Mouse (Mus musculus): ENCODE measurements around the gene Dbndd2.

Gene Dbndd2

GRCm38 (mm10) chr2:164505619-164506347 lies 19.9 kb downstream of the Dbndd2 start:
- no peak for DNase-seq

GRCm38 (mm10) chr2:164507811-164508210 lies 21.9 kb downstream of the Dbndd2 start:
- DNase-seq, result no peak

GRCm38 (mm10) chr2:164510621-164511190 lies 24.8 kb downstream of the Dbndd2 start:
- DNase-seq, result peak; percentile 42 to 54

DNA sequence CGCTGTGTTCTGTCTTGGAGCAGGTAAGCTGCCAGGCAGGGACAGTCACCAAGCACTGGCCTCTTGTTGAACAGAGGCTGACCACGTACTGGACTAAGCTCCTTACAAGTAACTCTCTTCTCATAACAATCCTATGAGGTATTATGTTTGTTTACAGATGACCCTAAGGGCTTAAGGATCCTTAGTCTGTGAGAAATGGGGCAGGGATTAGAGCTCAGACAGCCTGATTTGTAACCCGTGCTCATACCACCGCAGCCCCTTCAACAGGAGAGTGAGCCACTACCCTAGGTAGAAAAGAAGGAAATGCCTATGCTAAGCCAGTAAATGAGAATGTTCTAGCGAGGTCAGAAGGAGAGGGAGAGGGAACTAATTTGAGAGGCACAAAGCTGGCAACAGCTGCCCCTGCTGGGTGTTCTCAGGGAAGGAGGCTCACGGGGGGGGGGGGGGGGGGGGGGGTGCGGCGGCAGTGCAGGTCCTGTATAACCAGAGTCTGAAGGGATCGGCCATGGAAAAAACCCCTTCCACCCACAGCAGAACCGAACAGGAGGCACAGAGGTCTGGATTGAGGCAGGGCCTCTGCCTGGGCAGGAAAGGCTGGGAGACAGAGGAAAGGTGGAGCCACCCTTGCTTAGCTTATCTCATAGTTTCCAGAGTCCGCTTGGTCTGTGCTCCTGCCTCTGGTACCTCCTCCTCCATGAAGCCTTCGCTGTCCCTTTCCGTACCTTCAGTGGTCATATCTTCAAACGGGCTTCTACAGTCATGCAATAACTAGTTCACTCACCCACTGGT lies 26.4 kb downstream of the Dbndd2 start:
- peak; percentile 51 to 64 for DNase-seq

- peak; percentile 74 to 85 for DNase-seq
Measured at GRCm38 (mm10) chr2:164513389-164513788, 27.5 kb downstream of the Dbndd2 start.

DNA sequence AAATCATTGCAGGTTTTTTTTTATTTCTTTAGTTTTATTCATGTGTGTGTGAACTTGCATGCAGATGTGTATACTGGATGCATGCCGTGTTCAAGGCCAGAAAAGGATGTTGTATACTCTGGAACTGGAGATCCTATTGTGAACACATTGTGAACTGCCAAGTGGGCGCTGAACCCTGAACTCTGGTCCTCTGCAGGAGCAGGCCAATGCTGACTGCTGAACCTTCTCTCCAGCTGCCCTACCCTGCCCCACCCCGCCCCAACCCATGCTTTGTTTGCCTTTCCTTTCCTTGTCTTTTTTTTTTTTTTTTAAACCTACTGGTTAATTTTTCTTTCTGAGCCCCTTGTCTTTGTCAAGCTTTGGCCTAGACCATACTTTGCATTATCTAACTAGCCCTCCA lies 29.0 kb downstream of the Dbndd2 start:
- no peak for DNase-seq

DNA sequence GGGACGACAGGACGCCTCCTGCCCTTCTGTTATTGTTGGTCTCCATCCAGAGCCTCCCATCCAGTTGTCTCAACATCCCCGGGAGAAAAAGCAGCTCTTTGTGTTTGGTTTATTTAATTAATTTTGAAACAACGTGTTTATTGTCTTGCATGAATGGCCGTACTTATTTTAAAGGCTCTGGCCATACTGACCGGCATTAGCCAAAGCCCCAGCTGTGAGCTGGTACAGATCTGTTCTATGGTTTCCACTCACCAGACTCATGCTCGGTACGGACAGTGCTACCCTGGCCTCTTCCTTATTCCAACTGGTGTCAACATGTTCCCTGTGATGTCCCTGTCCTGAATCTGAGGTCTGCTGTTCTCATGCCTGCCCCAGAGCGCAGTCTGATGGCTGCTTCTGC lies 30.0 kb downstream of the Dbndd2 start:
- DNase-seq, result no peak

GRCm38 (mm10) chr2:164516592-164516991 lies 30.7 kb downstream of the Dbndd2 start:
- no peak for DNase-seq

GRCm38 (mm10) chr2:164517485-164518221 lies 31.7 kb downstream of the Dbndd2 start:
- peak; percentile 70 to 72 for DNase-seq

GRCm38 (mm10) chr2:164518266-164519170 lies 32.6 kb downstream of the Dbndd2 start:
- DNase-seq, result no peak

GRCm38 (mm10) chr2:164519171-164519526 lies 33.2 kb downstream of the Dbndd2 start:
- no peak for DNase-seq

DNA sequence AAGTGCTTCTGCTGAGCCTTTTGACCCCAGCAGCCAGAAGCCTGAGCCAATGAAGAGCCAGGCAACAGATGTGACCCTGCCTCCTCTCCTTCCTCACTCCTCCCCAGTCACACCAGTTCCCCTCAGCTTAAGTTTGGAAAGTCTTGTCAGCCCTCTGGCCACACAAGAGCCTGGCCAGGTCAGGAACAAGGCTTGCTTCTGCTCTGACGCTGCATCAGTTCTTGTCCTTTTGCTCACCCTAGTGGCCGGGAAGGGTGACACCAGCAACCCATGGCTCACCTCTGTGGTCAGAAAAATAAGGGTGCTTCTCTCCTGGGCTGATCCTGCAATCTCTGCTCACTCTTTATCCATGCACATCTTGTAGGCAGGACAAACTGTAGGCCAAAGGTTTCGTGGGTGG lies 34.9 kb downstream of the Dbndd2 start:
- DNase-seq, result peak; percentile 72 to 82

- peak; percentile 68 to 82 for DNase-seq
Measured at GRCm38 (mm10) chr2:164521841-164522240, 35.9 kb downstream of the Dbndd2 start.

- DNase-seq, result peak in 1 of 2 experiments; percentile 43
Measured at GRCm38 (mm10) chr2:164522280-164522679, 36.4 kb downstream of the Dbndd2 start.

DNA sequence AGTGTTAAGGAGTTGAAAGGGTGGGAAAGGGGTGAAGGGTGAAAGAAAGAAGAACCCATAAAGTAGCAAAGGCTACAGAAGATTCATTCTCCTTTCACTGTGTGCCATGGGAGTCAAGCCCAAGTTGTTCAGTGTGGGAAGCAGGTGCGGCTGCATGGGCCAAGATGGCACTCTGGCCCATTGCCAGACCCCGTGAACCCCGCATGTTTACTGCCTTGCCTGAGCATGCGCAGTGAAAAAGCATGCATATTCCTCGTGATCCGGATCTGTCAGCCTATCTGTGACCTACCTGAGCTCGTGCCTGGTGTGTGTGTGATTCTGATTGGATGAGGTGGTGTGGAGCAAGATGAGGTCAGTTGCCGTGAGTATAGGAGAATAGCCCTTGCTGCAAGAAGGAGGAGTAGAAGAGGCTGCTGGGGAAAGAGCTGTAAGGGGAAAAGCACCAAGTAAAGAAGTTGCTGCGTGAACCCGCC lies 37.4 kb downstream of the Dbndd2 start:
- DNase-seq, result peak; percentile 54 to 70

- no peak for DNase-seq
Measured at GRCm38 (mm10) chr2:164528557-164528956, 42.7 kb downstream of the Dbndd2 start.

DNA sequence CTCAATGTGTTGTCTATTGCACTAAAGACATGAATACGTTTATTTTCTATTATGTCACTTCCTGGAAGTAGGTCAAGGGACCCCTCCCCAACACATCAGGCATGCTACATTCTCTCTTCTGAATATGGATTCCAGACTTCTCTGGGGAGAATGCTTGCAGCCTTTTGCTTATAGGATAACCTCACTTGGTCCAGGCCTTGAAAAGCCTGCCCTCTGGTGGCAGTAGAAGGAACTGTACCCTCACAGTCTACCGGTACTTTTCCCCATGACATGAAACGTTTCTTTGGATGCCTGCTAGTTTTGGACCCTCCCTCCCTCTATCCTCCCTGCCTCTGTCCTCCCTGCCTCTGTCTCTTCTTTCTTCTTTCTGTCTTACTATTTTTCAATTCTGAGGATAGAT lies 45.3 kb downstream of the Dbndd2 start:
- peak; percentile 70 to 76 for DNase-seq

- DNase-seq, result no peak
Measured at GRCm38 (mm10) chr2:164534315-164534714, 48.4 kb downstream of the Dbndd2 start.

GRCm38 (mm10) chr2:164537003-164537402 lies 51.1 kb downstream of the Dbndd2 start:
- DNase-seq, result no peak

- DNase-seq, result no peak
Measured at GRCm38 (mm10) chr2:164540652-164541427, 54.9 kb downstream of the Dbndd2 start.

- DNase-seq, result no peak
Measured at GRCm38 (mm10) chr2:164542132-164542531, 56.2 kb downstream of the Dbndd2 start.

Measured in lung, adult 18-20 months (tissue).